Mouse (Mus musculus) testis, postnatal 14 days (tissue): Measurements from ENCODE around the gene Mnat1.
A peak's percentile ranks its signal among the peaks of the same experiment; 100 is the strongest.
"Not testable (repeated sequence)": the region's sequence is repeated elsewhere in the genome, so short reads cannot be mapped to it uniquely, and the experiment has no call there.

Experiments used
- DNase-seq: peaks from one replicate; pipeline ENCODE4 v3.0.0; 2021; ENCODE audit warnings: low spot score

The Mnat1 gene

DNA sequence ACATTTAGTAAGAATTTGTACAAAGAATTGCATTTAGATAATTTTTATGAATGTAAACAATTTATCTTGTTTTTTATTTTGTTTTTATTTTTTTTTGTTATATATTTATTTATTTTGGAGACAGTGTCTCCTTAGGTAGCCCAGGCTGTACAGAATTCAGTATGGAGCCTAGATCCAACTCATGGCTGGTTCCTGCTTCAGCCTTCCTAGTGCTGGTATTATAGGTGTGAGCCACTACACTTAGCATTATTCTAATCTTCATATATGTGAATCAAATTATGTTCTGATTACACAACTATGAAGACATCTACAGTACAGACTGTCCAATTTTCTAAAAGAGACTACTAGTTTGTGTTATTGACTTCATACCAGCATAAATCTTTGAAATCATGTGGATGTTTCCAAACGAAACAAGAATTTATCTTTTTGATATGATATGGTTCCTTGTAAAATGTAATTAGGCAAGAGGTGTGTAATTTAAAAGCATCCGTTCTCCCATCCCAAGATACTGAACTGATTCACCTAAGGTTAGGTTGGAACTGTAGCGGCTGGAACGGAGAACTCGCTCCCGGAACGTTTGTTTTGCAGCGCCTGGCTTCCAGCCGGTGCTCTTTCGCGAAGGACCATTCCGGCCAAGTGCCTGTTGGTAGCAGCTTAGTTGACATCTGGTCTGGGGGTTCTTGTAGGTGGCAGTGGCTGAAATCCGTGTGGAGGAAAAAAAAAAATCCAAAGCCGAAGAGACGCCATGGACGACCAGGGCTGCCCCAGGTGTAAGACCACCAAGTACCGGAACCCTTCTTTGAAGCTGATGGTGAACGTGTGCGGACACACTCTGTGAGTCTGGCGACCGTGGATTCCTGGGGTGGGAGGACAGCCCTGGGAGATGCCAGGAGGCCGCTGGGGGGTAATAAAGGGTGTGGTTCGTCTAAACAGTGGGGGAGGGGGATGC, at the start of gene Mnat1:
TSS of gene Mnat1 (plus strand) at position 625 of the 949 bp plus-strand sequence.
- peak; percentile 86 for DNase-seq

DNA sequence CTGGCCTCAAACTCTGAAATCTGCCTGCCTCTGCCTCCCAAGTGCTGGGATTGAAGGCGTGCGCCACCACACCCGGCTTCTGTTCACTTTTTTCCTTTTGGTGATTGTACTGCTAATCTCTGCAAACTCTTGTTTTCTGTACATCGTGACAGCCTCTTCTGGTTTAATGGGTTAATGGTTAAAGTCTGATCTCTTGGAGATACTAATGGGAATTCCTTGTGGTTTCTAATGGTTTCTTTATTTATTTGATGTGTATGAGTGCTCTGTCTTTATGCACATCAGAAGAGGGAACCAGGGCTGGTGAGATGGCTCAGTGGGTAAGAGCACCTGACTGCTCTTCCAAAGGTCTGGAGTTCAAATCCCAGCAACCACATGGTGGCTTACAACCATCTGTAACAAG, 41.7 kb upstream of the Mnat1 start:
- DNase-seq = not testable (repeated sequence)

DNA sequence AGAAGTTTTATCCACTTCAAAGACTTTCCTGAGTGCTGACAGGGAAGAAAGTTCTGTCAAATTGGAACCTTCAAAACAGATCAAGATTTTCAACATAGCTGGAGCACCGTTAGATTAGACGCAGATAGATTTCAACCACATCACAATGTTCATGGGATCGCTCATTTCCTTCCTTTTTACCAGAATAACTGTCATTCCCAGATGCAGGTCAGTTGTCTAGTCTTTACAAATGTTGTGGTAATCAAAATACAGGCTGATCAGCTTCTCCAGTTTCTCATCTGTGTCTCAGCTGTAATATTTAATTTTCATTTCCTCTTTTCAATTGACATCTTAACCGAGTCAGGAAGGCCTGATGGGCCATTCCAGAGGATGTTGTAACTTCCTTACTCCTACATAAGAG, 39.7 kb upstream of the Mnat1 start:
- no peak for DNase-seq

DNA sequence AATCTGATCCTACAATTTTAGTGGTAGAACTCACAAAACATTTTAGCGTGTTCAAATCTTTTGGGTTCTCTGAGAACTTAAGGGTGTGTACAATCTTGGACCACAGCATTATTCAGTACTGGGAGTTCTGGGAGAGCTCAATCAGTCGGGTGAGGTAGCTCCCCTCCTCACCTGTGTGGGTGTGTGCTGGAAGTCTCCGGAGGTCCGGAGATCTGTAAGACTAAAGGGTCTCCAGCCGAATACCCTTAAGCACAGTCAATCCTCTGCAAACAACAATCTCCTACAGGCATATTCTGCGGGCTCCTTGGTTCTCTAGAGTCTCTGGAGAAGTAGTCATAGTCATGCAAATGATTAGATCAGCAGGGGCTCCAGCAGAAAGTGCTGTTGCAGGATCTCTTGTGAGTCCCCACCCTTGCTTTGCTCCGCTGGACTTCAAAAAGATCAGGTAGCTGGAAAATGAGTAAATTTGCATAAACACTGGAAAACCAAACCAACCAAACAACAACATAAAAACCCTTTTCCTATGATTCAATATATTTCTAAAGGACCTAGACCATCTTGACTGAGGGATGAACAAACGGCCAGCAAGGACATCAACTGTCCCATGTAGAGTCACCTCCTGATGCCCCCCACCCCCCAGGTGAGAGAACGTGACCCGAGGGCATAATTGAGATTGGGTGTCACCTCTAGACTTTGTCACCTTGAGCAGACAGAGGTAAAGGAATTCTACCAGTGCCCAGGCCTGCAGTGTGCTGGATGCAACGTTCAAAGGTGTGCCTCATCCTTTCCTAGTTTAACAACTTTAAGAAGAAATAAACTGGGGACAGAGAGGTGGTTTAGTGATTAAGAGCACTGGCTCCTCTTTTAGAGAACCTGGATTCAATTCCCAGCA, 37.5 kb upstream of the Mnat1 start:
- no peak for DNase-seq

DNA sequence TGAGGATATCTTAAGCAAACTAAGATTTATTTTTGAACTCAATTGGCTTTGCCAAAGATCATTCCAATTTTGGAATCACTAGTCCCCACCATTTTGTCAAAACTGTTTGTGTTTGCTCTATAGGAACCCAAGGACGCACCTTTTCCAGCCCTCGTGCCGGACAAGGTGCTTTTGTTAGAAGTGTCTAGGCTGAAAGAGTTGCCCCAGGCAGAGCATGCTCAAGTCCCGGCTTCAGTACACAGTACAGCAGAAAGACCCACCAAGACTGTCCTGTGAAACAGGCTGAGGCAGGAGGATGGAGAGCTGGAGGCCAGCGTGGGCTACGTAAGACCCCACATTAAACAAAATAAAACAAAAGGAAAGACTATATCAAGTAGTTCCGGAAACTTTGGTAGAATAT, 36.4 kb upstream of the Mnat1 start:
- DNase-seq = no peak

DNA sequence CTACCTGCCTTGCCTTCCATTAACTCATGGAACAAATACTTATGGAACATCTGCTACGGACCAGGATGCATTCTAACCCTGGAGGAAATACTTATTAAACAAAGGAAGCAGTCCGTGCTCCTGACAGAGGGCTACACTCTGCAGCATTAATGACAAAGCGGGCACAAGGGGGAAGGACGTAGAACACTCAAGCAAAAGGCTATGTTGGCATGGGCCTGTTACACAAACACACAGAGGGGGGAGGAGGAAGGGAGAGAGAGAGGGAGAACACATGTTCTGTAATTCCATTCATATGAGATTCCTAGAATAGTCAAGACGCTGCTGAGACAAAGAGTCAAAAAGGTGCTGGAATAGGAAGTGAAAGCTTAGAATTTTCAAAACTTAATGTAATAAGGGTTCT, 35.0 kb upstream of the Mnat1 start:
- DNase-seq = no peak

DNA sequence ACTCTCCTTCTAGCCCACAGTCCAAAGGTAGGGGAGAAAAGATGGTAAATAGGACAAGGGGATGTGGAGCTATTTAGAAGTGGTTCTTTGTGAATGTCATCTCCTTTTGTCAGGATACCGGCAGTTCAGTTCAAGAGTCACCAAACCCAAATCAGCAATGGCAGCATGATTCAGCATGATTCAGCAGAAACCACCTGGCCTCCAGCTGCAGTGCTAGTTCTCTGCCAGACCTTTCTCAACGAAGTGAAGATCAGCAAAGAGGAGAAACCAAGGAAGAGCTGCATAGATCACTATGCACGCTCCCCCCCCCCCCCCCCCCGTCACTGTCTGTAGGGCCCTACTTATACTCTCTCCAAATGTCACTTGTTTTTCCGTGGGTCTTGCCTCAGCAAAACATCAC, 34.6 kb upstream of the Mnat1 start:
- no peak for DNase-seq

DNA sequence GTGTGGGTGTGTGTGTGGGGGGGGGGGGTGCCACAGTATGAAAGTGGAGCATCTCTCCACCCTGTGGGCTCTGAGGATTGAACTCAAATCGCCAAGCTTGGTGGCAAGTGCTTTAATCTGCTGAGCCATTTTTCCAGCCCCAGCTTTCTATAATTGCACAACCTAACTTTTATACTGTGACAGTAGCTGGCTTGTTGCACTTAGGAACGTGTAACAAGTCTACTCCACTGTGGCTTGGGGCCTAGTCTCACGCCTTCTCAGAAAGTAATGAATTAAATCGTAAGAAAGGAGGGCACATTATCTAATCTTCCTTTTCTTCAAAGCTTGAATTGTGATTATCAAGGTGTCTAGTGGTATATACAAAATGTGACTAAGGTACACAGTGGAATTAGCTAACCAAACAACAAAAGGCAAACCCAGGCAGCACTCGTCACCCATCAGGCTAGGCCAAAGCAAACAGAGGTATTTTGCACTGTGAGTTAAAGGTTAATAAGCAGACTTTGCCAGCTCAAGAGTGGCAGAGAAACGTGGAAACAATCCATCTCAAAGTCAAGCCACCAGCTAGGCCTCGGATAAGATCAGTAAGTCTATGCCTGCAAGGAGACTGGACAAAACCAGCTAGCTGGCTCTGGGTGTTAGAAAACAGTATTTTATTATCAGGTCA, 32.7 kb upstream of the Mnat1 start:
- DNase-seq = no peak

DNA sequence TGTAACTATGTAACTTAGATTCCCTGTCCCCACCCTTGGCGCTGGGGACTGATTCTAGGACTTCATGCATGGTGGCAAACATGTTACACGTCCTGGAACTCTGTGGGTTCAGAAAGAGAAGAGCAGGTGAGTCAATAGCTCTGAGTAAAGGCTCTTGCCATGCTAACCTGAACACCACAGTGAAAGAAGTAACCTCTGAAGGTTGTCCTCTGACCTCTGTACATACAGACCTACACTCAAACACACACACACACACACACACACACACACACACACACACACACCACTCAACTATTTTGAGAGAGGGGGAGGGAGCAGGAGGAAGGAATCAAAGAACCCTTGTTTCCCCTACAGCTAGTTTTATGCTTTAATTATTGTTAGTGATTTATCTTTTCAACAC, 29.3 kb upstream of the Mnat1 start:
- DNase-seq = no peak

DNA sequence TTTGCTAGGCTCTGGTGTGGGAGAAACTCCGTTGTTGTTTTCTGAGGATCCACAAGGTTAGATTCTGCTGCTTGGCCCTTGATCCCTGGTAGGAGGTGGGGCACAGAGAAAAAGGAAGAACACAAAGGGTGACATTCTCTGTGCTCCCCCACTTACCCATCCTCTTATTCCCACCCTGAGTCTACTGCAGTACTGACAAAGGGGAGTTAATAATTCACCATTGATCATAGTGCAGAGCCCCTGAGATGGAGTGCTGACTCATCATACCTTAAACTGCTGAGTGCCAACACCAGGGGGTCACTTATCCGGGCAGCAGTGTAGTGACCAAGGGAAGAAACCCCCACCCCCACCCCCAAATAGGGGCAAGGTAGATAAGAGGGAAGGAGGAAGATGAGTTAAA, 28.9 kb upstream of the Mnat1 start:
- no peak for DNase-seq

DNA sequence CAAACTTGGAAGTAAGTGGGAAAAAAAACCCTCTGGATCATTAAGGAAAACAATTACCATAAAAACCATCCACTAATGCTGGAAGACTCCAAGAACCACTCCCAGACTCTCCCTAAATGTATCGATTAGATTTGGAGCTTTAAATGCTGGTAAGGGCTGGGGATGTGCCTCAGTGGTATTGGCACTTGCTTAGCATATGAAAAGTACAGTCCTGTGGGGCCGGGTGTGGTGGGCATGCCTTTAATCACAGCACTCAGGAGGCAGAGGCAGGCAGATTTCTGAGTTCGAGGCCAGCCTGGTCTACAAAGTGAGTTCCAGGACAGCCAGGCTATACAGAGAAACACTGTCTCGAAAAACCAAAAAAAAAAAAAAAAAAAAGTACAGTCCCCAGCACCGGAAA, 27.3 kb upstream of the Mnat1 start:
- not testable (repeated sequence) for DNase-seq

DNA sequence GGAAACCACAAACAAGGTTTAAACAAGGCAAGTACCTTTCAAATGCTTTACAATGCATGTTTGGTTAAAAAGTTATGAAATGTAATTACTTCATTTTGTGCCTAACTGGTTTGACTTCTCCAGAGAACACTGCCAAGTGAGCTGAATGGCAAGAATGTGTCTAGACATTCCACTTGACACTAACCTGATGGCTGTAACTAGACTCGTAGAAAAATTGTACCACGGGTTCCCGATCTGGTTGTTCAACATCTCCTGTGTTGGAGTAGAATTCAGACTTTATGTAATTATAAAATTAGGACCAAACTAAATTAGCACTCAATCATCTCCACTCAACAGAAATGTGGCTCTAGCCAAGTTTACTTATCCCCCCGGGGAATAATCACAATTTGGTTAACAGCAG, 24.9 kb upstream of the Mnat1 start:
- no peak for DNase-seq

DNA sequence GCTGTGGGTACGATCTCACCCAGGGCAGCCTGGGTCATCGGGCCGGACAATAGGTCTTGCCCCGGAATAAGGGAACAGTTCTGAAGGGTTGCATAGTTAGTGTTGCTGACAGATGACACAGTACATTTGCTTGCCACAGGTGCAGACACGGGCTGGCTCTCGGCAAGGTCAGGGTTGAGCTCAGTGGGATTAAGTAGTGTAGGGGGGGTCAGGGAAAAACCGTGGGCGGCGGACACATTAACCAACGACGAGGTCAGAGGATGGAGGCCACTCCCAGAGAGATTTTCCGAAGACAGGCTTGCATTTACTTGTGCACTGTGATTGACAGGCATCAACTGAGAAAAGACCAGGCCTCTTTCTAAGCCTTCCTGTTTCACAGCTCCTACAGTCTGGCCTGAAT, 19.8 kb upstream of the Mnat1 start:
- DNase-seq = no peak

DNA sequence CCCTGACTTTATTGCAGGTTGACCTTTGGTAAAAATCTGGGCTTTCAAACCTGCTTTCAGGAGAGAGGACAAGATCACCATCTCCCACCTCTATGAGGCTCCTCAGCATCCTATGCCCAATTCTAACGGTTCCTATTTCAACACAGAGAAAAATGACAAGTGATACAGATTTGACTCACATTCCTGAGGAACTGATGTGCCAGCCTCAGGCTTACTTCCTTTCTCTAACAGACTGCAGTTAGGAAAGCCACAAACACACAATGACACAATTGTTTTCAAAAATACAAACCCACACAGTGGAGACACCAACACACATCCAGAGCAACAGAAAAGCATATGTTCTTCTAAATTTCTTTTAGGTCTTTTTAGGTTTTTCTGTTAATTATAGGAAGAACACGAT, 15.7 kb upstream of the Mnat1 start:
- DNase-seq = no peak

DNA sequence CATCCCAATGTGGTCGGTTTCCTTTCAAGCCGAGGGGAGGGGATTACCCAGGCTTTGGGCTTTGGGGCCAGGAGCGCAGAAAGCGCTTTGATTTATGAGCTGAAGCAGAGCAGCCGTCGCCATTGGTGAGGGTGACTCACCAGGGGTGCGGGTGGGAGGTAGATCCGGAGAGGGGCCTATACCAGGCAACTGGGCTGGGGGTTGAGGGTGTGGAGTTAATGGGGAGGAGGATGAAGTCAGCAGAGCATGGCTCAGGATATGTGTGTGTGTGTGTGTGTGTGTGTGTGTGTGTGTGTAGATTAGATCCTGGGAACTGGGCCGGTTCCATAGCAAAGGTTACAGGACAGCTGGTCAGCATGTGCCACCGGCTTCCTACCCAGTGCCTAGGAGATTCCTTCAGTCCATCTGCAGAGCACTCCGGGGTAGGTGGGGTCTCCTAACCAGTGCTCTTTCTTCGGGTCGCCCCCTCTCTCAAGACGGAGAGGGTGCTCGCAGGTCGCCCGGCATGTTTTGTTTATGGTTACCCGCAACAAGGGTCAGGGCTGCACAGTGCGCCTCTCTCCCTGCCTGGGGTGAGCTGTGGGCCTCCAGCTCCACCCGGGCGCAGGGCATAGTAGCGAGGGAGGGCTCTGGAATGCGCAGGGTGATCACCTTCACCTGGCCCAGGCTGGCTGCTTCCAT, 12.9 kb upstream of the Mnat1 start:
- no peak for DNase-seq

DNA sequence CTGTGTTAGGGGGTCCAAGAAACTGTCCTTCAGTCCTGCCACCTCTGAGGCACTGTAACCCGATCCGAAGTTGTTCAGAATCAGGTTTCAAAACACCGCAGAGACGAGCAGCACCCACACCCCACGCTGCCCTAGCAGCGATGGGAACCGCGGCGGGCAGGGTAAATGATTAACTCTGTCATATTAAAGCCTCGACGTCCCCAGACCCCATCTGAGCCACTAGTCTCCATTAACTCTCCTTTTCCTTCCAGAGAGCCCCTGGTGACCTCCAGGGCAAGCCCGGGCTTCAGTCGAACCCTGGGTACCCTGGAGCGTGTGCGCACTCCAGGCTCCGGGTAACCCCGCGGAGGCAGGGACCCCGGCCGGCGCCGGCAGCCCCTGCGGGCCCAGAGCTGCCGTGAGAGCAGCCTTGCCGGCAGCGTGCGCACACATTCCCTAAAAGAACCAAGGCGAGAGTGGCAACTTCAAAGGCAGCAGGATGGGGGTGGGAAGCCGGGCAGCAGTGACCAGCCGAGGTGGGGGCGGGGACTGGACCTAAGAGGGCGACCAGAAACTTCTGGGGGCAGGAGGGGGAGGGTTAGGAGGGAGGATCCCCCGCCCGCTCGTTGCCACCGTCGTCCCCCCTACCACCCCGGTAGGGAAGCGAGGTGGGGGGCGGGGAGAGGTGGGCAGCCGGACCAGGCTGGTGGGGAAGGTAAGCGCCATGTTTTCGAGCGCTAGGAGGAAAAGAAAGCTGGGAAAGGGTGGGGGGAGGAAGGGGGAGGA, 11.8 kb upstream of the Mnat1 start:
- DNase-seq = no peak

DNA sequence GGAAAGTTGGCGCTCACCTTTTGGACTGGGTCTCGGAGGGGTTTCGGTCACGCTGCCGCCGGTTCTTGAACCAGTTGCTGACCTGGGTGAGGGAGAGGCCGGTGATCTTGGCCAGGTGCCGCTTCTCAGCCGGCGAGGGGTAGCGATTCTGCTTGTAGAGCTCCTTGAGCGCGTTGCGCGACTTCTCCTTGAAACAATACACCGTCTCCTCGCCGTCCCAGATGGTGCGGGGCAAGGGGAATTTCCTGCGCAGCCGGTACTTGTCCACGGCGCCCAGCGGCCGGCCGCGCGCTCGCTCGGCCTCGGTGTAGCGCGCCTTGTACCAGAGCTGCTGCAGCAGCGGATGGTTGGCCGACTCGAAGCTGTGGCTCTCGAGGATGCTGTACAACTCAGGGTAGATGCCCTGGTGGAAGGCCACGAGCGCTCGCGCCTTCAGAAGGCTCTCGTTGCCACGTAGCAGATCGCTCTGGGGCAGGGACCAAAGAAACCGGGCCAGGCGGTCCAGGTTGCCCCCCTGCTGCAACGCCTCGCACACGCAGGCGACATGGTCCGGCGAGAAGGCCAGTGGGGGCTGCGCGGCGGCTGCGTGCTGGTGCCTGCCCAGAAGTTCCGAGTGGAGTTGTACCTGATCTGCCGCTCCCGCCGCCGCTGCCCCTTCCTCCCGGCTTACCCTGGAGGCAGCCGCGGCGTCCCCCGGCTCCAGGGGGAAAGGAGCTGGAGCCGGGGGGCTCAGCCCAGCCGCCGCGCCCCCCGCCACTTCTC, 11.0 kb upstream of the Mnat1 start:
- no peak for DNase-seq

DNA sequence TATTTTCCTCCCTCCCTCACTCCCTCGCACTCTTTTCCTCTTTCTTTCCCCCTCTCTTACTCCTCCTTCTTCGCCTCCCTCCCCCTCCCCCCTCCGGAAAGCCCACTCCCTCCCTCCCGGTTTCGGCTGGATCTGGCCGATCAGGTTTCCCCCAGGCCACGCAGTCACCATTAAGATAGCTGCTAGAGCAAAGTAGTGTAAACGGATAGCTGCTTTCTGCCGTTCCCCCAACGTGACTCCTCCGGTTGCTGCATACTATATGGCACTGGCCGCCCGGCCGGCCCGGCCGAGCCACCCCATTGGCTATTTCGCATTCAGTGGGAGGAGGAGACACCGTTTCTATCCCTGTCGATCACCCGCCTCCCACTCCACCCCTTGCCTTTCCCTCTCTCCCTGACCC, 10.3 kb upstream of the Mnat1 start, which contains the start of gene Six4:
TSS of gene Six4 (minus strand) at position 261 of the 400 bp plus-strand sequence.
- DNase-seq = peak; percentile 64

DNA sequence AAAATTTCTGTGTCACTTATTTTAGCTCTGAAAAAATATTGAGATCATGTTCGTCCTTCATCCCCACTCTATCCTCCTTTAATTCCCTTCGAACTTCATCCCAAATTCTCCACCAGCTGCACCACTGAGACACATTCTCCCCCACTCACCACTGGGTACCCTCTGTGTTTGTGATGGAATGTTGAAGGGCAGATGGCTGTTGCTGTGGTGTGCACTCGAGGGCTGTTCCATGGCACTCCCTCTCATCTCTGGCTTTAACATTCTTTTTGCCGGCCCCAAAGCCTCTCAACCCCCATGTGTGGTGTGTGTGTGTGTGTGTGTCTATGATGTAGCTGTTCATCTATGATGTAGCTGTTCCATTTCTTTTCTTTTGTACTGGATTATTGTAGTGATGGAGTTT, 1.7 kb downstream of the Mnat1 start:
- DNase-seq = no peak

DNA sequence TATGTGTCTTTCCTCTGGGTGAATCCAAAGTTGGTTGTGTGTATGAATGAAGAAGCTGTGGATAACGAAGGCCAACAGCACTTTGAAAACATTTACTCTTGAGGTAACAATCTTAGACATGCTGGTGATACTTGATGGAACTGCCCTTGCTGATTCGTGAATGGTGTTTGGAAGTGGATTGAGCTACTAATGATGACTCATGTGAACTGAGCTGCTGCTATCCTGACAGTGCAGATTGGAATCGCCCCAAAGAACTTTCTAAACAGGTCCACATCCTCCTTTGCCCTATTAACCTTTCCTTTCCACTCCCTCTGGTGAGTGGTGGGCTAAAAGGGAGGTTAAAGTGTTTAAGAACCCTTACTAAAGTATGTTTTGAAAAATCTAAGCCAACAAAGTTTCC, 17.2 kb downstream of the Mnat1 start:
- DNase-seq = no peak
